Mouse (Mus musculus) NIH3T3 (cell line): ENCODE results near the gene C87436.
"Not testable (repeated sequence)": the region's sequence is repeated elsewhere in the genome, so short reads cannot be mapped to it uniquely, and the experiment has no call there.

ENCODE experiments used
- DNase-seq: peaks from one replicate; pipeline ENCODE4 v3.0.0-alpha.2; 2012; ENCODE audit warnings: low read depth

C87436 gene

GRCm38 (mm10) chr6:86485943-86486640 lies 47.9 kb downstream of the C87436 start:
- DNase-seq: no peak

- DNase-seq: peak; percentile 90
These were observed 49.4 kb downstream of the C87436 start for GRCm38 (mm10) chr6:86487358-86488148.

- no peak for DNase-seq
These were observed 49.9 kb downstream of the C87436 start for GRCm38 (mm10) chr6:86488149-86488485.

GRCm38 (mm10) chr6:86489945-86490344 lies 51.8 kb downstream of the C87436 start:
- no peak for DNase-seq

- DNase-seq: not testable (repeated sequence)
These were observed 52.2 kb downstream of the C87436 start for GRCm38 (mm10) chr6:86490413-86490812.

GRCm38 (mm10) chr6:86493469-86494263 lies 55.5 kb downstream of the C87436 start:
- peak; percentile 57 for DNase-seq

GRCm38 (mm10) chr6:86494767-86495166 lies 56.6 kb downstream of the C87436 start:
- no peak for DNase-seq

- DNase-seq: no peak
These were observed 57.5 kb downstream of the C87436 start for GRCm38 (mm10) chr6:86495661-86496060.

- DNase-seq: no peak
These were observed 58.0 kb downstream of the C87436 start for GRCm38 (mm10) chr6:86496127-86496526.

- DNase-seq: no peak
These were observed 58.4 kb downstream of the C87436 start for GRCm38 (mm10) chr6:86496585-86496984.

GRCm38 (mm10) chr6:86497071-86497815 lies 59.1 kb downstream of the C87436 start:
- peak; percentile 42 for DNase-seq

- no peak for DNase-seq
These were observed 60.0 kb downstream of the C87436 start for GRCm38 (mm10) chr6:86497942-86498732.

- DNase-seq: no peak
These were observed 61.5 kb downstream of the C87436 start for GRCm38 (mm10) chr6:86499571-86500109.

GRCm38 (mm10) chr6:86503513-86503912 lies 65.3 kb downstream of the C87436 start:
- DNase-seq: no peak

- no peak for DNase-seq
These were observed 67.5 kb downstream of the C87436 start for GRCm38 (mm10) chr6:86505671-86506070.

GRCm38 (mm10) chr6:86506309-86506708 lies 68.1 kb downstream of the C87436 start:
- no peak for DNase-seq

- no peak for DNase-seq
These were observed 68.9 kb downstream of the C87436 start for GRCm38 (mm10) chr6:86507116-86507515.

- no peak for DNase-seq
These were observed 70.6 kb downstream of the C87436 start for GRCm38 (mm10) chr6:86508736-86509135.

- DNase-seq: no peak
These were observed 71.2 kb downstream of the C87436 start for GRCm38 (mm10) chr6:86509194-86509865.

- no peak for DNase-seq
These were observed 71.7 kb downstream of the C87436 start for GRCm38 (mm10) chr6:86509866-86510200.
